Mouse (Mus musculus) bone marrow, adult 2 months (tissue): ENCODE results near the gene Ppp1r2. TPM values are rescaled to one million over a fixed set of nuclear protein-coding genes. Genes with fewer than 3 reads are reported as not detected.

Source experiments
- H3K27ac ChIP-seq: fragments of 200-500 bp; 2 replicates; pipeline ENCODE4 v1.5.1; 2012; ENCODE audit warnings: low read depth, mild to moderate bottlenecking, control low read depth, inconsistent platforms, low read length; ENCODE audit not compliant: control insufficient read depth, poor library complexity, insufficient read depth
- H3K4me1 ChIP-seq: fragments of 200-500 bp; 2 replicates; pipeline ENCODE4 v1.6.1; 2011; ENCODE audit warnings: low read length; ENCODE audit not compliant: control insufficient read depth, insufficient read depth
- H3K4me3 ChIP-seq: fragments of 200-500 bp; replicated peaks from 2 replicates; pipeline ENCODE3; 2011; ENCODE audit warnings: mild to moderate bottlenecking, low read depth, low read length, control low read depth; ENCODE audit not compliant: control insufficient read depth
- CTCF ChIP-seq: fragments of 200-500 bp; IDR thresholded peaks from 2 replicates; pipeline ENCODE4 v1.5.1; 2011; ENCODE audit warnings: low read length, control low read depth; ENCODE audit not compliant: control insufficient read depth, insufficient read depth
- POLR2A ChIP-seq: fragments of 200-500 bp; IDR thresholded peaks from 2 replicates; pipeline ENCODE4 v1.6.1; 2011; ENCODE audit warnings: low read depth, mild to moderate bottlenecking, control low read depth, low read length, borderline replicate concordance; ENCODE audit not compliant: control insufficient read depth
- WGBS: fragments of 180-500 bp; shearing (Covaris S2); methylation state at CpG from one replicate; pipeline ENCODE4 v1.1.7; 2018; 5-methylcytosine and 5-hydroxymethylcytosine counted together
- polyA plus RNA-seq: library from polyadenylated mRNA; stranded (reverse); fragments of >200 nt; gene quantifications from 2 replicates; pipeline ENCODE4 v1.2.4, GENCODE M21; 2011; ENCODE audit warnings: low replicate concordance; ENCODE audit not compliant: missing spikeins, insufficient read depth, insufficient read length

The Ppp1r2 gene
- polyA plus RNA-seq, 1 experiment: 14.8 TPM

DNA sequence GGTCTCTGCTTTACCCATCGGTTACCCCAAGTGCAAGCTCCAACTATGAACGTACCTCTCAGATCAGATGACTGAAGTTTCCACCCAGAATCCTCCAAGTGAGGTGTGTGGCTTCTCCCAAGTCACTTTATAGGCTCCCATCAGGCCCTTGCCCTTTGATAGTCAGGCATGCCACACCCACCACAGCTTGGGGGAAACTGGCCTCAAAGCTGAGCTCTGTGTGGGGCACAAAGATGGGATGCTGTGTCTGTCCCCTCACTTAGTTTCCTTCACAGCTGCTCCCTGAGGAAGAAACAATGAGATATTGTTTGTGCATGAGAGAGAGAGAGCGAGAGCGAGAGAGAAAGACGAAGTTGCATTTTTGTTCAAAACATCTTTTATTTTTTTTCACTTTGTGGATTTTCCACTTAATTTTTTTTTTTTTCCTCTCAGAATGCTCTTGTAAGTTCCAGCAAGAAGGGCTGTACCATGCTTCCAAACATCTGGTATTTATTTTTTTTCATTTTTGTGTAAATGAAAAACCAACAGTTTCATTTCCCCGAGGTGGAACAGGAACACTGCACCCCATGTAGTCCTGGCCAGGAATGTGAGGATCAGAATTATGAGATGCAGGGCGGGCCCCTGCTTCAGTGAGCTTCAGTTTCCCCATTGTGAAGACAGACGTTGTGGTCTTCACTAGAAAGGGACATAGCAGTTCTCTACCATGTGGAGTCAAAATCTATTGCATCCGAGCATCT, 39.6 kb upstream of the Ppp1r2 start, which contains the start of gene Apod:
Gene Apod, minus strand, starts transcription at position 312 of the 737 bp plus-strand sequence.
- 72% methylated on average over 9 of the region's 9 CpGs for WGBS
- TF ChIP-seq CTCF: no peak
- no peak for TF ChIP-seq POLR2A
- no peak within 1 kb of the TSS for H3K27ac ChIP-seq
- no peak within 1 kb of the TSS for H3K4me3 ChIP-seq
- peaks cover 2% of the 10 kb centered on the region; the same call in 1 of the 2 replicates for H3K4me1 ChIP-seq

- Histone ChIP-seq H3K4me1 (peaks cover 2% of the 10 kb centered on the region; the same call in 1 of the 2 replicates), H3K27ac (no peak overlapping the region), H3K4me3 (no peak overlapping the region)
- WGBS: 73% methylated on average over 2 of the region's 2 CpGs
- no peak for TF ChIP-seq POLR2A
- no peak for TF ChIP-seq CTCF
Observed at GRCm38 (mm10) chr16:31313611-31314010, 38.5 kb upstream of the Ppp1r2 start.

DNA sequence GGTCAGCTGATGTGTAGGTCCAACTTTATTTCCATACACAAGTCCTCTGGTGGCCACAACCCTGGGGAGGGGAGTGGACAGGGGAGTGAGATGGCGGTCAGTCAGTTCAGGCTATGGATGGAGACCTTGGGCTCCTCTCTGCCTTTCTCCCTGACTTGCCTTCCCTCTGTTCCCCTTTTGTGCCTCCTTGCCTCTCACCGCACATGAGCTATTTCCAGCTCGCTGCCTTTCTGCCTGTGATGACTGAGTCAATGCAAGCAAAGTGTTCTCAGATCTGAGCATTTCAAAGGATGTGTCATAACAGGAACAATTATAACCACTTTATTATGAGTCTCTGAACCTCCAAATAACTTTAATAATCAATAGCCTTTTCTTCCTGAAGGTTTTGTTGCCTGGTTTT, 37.2 kb upstream of the Ppp1r2 start:
- WGBS: 49% methylated on average over 3 of the region's 3 CpGs
- H3K4me3 ChIP-seq: no peak overlapping the region
- TF ChIP-seq POLR2A: no peak
- TF ChIP-seq CTCF: no peak
- H3K27ac ChIP-seq: no peak overlapping the region
- no peaks in the 10 kb centered on the region for H3K4me1 ChIP-seq

DNA sequence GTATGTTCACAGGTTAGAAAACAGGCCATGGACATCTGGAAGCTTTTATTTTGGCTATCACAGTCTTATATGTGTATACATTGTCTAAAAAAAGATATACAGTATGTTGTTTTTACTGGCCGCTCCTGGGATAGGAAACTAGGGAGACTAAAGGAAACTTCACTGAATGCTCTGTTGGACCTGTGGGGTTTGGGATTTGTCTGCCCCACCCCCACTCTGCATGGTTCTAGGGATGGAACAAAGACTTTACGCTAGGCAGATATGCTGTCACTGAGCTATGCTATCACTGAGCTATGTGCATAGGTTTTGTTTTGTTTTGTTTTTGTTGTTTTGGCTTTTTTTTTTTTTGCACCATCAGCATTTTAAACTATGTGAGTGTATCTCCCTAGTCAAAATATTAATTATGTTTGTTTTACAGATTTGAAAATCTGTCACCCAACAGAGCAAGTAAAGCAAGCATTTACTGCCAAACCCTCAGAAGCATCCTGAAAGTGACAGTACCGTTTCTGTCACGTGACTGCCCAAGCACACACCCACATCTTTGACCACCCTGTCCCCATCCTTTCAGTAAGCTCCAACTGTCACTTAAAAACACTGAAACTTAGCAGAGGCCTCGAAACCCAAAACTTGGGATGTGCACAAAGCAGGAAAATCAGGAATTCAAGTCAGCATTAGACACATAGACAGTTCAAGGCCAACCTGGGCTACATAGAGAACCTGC, 30.3 kb upstream of the Ppp1r2 start:
- WGBS: 77% methylated on average over 5 of the region's 5 CpGs
- TF ChIP-seq POLR2A (no peak), CTCF (no peak)
- Histone ChIP-seq H3K27ac (no peak overlapping the region), H3K4me1 (no peaks in the 10 kb centered on the region), H3K4me3 (no peak overlapping the region)

GRCm38 (mm10) chr16:31303276-31303675, 28.2 kb upstream of the Ppp1r2 start:
- Histone ChIP-seq H3K27ac (no peak overlapping the region), H3K4me3 (no peak overlapping the region), H3K4me1 (no peaks in the 10 kb centered on the region)
- 81% methylated on average over 10 of the region's 10 CpGs for WGBS
- TF ChIP-seq POLR2A: no peak
- TF ChIP-seq CTCF: no peak

GRCm38 (mm10) chr16:31300883-31301532, 25.9 kb upstream of the Ppp1r2 start:
- Histone ChIP-seq H3K27ac (no peak overlapping the region), H3K4me3 (no peak overlapping the region), H3K4me1 (no peaks in the 10 kb centered on the region)
- WGBS: 79% methylated on average over 6 of the region's 6 CpGs
- TF ChIP-seq CTCF: no peak
- TF ChIP-seq POLR2A: no peak

GRCm38 (mm10) chr16:31300467-31300866, 25.4 kb upstream of the Ppp1r2 start:
- TF ChIP-seq POLR2A (no peak), CTCF (no peak)
- no peak overlapping the region for H3K27ac ChIP-seq
- H3K4me3 ChIP-seq: no peak overlapping the region
- no peaks in the 10 kb centered on the region for H3K4me1 ChIP-seq
- 92% methylated on average over 7 of the region's 7 CpGs for WGBS

DNA sequence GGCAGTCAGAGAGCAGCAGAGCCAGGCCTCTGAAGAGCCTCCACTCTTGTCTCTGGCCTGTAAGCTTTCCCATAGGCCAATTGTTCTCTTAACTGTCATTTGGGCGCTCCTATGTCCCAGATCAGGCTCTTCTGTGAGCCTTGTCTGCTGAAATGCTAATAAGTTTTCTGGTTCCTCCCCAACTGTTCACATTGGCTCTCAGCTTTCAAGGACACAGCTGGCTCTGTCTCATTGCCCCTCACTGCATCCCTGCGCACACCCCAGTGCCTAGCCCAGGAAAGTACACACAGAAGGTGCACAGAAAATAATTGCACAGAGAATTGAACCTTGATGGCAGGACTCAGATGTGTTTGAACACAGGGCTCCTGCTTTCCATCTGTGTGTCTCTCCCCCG, 24.9 kb upstream of the Ppp1r2 start:
- 83% methylated on average over 3 of the region's 3 CpGs for WGBS
- TF ChIP-seq POLR2A (no peak), CTCF (no peak)
- Histone ChIP-seq H3K4me1 (no peaks in the 10 kb centered on the region), H3K4me3 (no peak overlapping the region), H3K27ac (no peak overlapping the region)
